Mouse (Mus musculus) heart, postnatal 0 days (tissue): ENCODE measurements around the gene 1700013G24Rik. TPM values are rescaled to one million over a fixed set of nuclear protein-coding genes. Genes with fewer than 3 reads are reported as not detected.
A peak's percentile ranks its signal among the peaks of the same experiment; 100 is the strongest.
"Not testable (repeated sequence)": the region's sequence is repeated elsewhere in the genome, so short reads cannot be mapped to it uniquely, and the experiment has no call there.

ENCODE experiments used
- ATAC-seq: fragments of 200-750 bp; cut with Nextera tagmentation; 2 replicates; pipeline ENCODE4 v1.8.0; 2017; ENCODE audit warnings: low read depth, moderate number of reproducible peaks, moderate library complexity; ENCODE audit not compliant: insufficient read depth
- DNase-seq: peaks from one replicate; pipeline ENCODE4 v3.0.0-alpha.2; 2016; ENCODE audit warnings: low spot score
- H3K27ac ChIP-seq: fragments of 300-500 bp; sonication (generic); 2 replicates; pipeline ENCODE4 v1.5.1; 2014; ENCODE audit warnings: low read depth, mild to moderate bottlenecking
- H3K27me3 ChIP-seq: fragments of 300-500 bp; sonication (generic); 2 replicates; pipeline ENCODE4 v1.6.1; 2014; ENCODE audit warnings: low read length, mixed read lengths; ENCODE audit not compliant: control insufficient read depth, insufficient read depth
- H3K36me3 ChIP-seq: fragments of 300-500 bp; sonication (generic); replicated peaks from 2 replicates; pipeline ENCODE4 v1.6.1; 2014; ENCODE audit warnings: low read length, mixed read lengths; ENCODE audit not compliant: control insufficient read depth, insufficient read depth
- H3K4me1 ChIP-seq: fragments of 300-500 bp; sonication (generic); 2 replicates; pipeline ENCODE4 v1.6.1; 2014; ENCODE audit warnings: antibody characterized with exemption; ENCODE audit not compliant: control insufficient read depth, insufficient read depth
- H3K4me2 ChIP-seq: fragments of 300-500 bp; sonication (generic); 2 replicates; pipeline ENCODE4 v1.6.1; 2014; ENCODE audit warnings: low read depth, mild to moderate bottlenecking, low read length, moderate library complexity
- H3K4me3 ChIP-seq: fragments of 300-500 bp; sonication (generic); 2 replicates; pipeline ENCODE4 v1.5.1; 2014; ENCODE audit warnings: low read depth, low read length
- H3K9ac ChIP-seq: fragments of 300-500 bp; sonication (generic); replicated peaks from 2 replicates; pipeline ENCODE4 v1.6.1; 2014; ENCODE audit warnings: low read depth, low read length, mixed read lengths
- H3K9me3 ChIP-seq: fragments of 300-500 bp; sonication (generic); replicated peaks from 2 replicates; pipeline ENCODE4 v1.6.1; 2016; ENCODE audit warnings: low read length; ENCODE audit not compliant: control insufficient read depth
- CTCF ChIP-seq: IDR thresholded peaks from 2 replicates; pipeline ENCODE4 v1.5.1; 2016; ENCODE audit warnings: antibody characterized with exemption, control low read depth, low read depth
- EP300 ChIP-seq: IDR thresholded peaks from 2 replicates; pipeline ENCODE4 v1.6.1; 2016; ENCODE audit warnings: antibody characterized with exemption, low read depth
- WGBS: fragments of 180-500 bp; shearing (Covaris S2); extraction: QIAGEN DNeasy Blood & Tissue Kit; methylation state at CpG from one replicate; pipeline ENCODE4 v1.1.7; 2014; 5-methylcytosine and 5-hydroxymethylcytosine counted together
- polyA plus RNA-seq: library from polyadenylated mRNA; unstranded; fragments of >200 nt; fragmentation: Nextera tagmentation; extraction: Ambion mirVana; gene quantifications from 2 replicates; pipeline ENCODE4 v1.2.1, GENCODE M21; 2015
- total RNA-seq: library from RNA; depleted of rRNA; stranded (reverse); fragments of >200 nt; gene quantifications from 2 replicates; pipeline ENCODE4 v1.2.3, GENCODE M21; 2014; ENCODE audit warnings: low replicate concordance

Gene 1700013G24Rik
- total and polyA plus RNA-seq, 2 experiments from 2014 or later: not detected

DNA sequence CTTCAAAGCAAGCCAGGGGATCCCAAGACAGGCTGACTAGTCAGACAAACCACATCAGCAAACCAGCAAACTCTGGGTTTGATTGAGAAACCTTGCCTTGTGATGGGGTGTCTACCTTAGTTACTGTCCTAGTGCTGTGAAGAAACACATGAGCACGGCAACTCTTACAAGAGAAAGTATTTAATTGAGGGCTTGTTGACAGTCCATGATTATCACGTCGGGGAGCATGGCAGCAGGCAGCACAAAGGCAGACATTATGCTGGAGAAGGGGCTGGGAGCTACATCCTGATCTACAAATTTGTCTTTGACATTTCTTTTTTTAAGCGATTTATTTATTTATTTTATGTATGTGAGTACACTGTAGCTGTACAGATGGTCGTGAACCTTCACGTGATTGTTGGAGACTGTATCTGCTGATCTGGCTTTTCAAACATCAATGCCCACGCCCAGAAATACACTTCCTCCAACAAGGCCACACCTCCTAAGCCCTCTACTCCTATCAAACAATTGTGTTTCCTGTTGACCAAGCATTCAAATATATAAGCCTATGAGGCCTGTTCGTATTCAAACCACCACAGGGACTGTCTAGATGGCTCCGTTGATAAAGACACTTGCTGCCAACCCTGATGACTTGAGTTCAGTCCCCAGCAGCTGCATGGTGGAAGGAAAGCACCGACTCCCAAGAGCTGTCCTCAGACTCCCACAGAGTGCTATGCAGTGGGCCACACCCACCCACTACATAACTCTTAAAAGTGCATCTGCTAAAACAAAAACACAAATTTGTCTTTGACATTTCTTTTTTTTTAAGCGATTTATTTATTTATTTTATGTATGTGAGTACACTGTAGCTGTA lies 35.1 kb upstream of the 1700013G24Rik start:
- TF ChIP-seq EP300: no peak
- Histone ChIP-seq H3K4me2 (no peak overlapping the region), H3K9ac (no peak overlapping the region), H3K4me1 (no peaks in the 10 kb centered on the region), H3K27me3 (no peaks in the 10 kb centered on the region), H3K36me3 (no peaks in the 10 kb centered on the region), H3K27ac (no peak overlapping the region), H3K9me3 (no peaks in the 10 kb centered on the region), H3K4me3 (no peak overlapping the region)
- WGBS: 57% methylated on average over 11 of the region's 11 CpGs
- DNase-seq (no peak), ATAC-seq (no peak)

DNA sequence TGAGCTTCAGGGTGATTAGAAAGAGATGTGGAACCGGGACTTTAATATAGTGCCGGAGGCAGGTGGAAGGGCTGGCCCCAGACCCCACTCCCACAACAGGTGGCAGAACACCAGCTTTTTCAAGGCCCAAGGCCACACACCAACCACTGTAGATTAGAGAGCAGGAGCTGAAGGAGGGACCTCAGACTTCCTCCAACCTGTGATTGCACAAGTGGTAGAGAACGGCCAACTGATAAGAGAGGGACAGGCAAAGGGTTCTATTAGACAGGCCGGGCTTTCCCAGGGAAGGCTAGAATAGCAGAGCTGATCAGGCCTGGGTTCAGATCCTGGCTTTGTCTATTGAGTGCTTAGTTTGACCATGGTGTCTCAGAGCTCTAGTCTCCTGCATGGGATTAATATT lies 22.6 kb upstream of the 1700013G24Rik start, which contains the start of gene Cela3b:
Gene Cela3b, minus strand, starts transcription at position 39 of the 400 bp plus-strand sequence.
- 47% methylated on average over 4 of the region's 4 CpGs for WGBS
- no peak within 1 kb of the TSS for H3K27ac ChIP-seq
- no peak within 1 kb of the TSS for H3K9ac ChIP-seq
- H3K9me3 ChIP-seq: no peaks in the 10 kb centered on the region
- ATAC-seq (no peak), DNase-seq (no peak)
- H3K4me3 ChIP-seq: no peak within 1 kb of the TSS
- TF ChIP-seq CTCF (no peak), EP300 (no peak)
- no peak within 1 kb of the TSS for H3K4me2 ChIP-seq
- H3K36me3 ChIP-seq: no peaks in the 10 kb centered on the region
- H3K27me3 ChIP-seq: no peaks in the 10 kb centered on the region
- no peaks in the 10 kb centered on the region for H3K4me1 ChIP-seq

DNA sequence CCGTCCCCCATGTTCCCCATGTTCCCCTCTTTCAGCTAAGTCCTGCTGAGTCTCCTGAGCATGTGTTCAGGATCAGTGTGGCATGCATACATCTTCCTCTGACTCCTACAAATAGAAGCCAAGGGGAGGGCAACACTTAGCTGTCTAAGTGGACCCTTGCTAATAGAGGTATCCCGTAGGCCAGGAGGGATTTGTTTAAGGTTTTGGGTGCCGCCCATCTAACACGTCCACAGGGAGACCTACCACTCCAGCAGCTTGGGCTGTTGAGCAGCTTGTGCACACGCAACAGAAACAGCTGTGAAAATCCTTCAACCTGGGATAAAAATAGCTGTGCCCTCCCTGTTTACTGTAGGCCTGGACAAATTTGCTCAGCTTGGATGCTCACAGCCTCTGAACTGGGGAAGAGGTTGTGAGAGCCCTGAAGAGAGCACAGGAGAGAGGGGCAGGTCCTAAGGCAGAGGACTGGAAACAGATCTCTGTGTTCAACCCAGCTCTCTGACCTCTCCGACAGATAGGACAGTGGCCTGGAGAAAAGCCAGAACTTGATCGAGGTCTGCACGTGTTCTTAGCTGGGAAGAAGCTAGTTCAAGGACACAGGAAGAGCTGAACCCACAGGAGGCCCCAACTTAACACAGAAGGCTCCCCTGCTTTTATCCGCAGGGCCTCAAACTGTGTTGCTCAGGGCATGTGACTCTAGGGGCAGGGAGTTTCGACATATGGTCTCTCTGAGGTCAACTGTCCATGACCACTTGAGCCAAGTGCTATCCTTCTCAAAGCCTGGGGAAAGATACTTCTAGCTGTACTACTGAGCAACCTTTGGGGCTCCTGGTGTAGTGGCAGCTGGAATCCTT lies 20.2 kb upstream of the 1700013G24Rik start:
- H3K4me2 ChIP-seq, DNase-seq, H3K9me3 ChIP-seq, H3K4me3 ChIP-seq, H3K9ac ChIP-seq, H3K27me3 ChIP-seq, H3K36me3 ChIP-seq, H3K4me1 ChIP-seq, H3K27ac ChIP-seq: not testable (repeated sequence)
- peak; percentile 34; the same call in 1 of the 2 replicates for ATAC-seq
- WGBS: 27% methylated on average over 10 of the region's 10 CpGs

DNA sequence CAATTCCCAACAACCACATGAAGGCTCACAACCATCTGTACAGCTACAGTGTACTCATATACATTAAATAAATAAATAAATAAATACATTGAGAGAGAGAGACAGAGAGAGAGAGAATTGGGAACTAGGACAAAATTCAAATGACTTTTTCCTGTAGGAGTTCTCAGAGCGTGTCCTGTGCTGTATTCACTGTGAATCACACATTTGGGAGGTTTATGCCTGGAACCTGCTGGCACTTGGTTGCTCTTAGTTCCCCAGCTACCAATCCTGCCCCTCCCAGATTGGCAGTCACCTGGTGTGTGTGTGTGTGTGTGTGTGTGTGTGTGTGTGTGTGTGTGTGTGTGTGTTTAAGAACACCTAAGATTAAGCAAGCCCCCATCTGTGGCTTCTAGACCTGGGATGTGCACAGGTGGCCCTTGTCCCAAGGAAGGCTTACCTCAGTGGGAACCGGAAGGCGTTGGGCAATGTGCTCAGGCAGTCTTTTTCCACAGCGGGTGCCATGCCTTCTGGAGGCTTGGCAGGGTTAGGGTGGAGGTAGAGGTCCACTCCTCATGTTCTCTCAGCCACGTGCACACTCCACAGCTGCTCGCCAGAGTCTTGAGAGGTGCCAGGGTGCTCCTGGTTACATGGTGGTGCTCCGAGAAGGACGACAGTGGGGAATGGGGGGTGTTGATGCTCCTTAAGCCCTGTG lies 16.0 kb upstream of the 1700013G24Rik start:
- no peak for DNase-seq
- Histone ChIP-seq H3K9me3 (no peaks in the 10 kb centered on the region), H3K4me1 (no peaks in the 10 kb centered on the region), H3K4me2 (no peak overlapping the region), H3K36me3 (no peaks in the 10 kb centered on the region), H3K27me3 (no peaks in the 10 kb centered on the region), H3K4me3 (no peak overlapping the region), H3K9ac (no peak overlapping the region), H3K27ac (no peak overlapping the region)
- TF ChIP-seq EP300 (no peak), CTCF (no peak)
- ATAC-seq: no peak
- WGBS: 86% methylated on average over 8 of the region's 8 CpGs

DNA sequence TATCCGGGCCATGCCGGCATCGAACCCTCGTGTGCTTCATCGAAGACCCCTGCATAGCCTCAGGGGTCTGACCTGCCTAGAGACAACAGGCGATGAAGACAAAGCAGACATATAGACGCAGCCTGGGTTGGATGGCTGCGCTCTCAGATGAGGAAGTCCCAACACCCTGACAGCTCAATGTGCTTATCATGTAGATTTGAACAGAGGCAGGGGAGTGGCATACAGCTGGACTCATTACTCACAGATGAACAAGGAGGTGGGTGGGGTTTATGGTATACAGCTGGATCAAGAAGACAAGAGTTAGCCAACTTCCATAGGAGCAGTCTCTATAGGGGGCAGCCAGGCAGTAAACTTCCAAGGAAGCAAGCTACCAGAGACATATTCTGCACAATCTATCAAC lies 14.2 kb upstream of the 1700013G24Rik start:
- 70% methylated on average over 8 of the region's 8 CpGs for WGBS
- Histone ChIP-seq H3K9ac (no peak overlapping the region), H3K4me1 (no peaks in the 10 kb centered on the region), H3K36me3 (no peaks in the 10 kb centered on the region), H3K4me3 (no peak overlapping the region), H3K27ac (no peak overlapping the region), H3K27me3 (no peaks in the 10 kb centered on the region), H3K4me2 (no peak overlapping the region), H3K9me3 (no peaks in the 10 kb centered on the region)
- TF ChIP-seq CTCF: no peak
- no peak for TF ChIP-seq EP300
- ATAC-seq (no peak), DNase-seq (no peak)
